Comparison of ENCODE assay signal across 8 mouse cellular contexts in the genomic region with DNA sequence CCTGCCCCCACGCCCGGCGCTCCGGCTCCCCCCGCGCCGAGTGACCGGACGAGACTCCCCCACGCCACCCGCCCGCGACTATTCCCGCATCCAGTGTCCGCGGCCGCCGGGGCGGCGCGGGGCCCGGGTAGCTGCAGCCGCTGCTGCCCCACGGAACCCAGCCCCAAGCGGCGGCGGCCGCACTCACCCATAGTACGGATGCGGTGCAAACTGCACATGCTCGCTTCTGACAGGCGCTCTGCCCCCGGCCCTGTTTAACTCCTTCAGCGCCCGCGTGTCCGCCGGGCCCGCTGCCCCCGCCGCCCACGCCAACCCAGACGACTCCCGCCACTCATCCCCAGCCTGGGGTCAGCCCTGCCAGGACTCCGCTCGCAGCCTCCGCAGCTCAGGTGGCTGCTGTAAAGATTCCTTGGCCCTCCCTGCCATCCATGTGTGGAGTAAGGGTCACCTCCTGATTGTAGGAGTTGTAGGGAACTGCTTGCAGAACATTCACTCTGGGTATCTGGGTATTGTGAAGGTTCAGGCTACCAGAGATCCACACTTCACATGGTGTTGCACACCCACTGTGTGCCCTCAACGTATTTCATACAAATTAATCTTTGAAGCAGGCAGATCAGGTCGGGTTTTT. TPM values are rescaled to one million over a fixed set of nuclear protein-coding genes. Genes with fewer than 3 reads are reported as not detected.
DNase-seq lines count a peak whose midpoint lies in the region; ATAC-seq and TF ChIP-seq lines count a peak whose summit lies in the region.

Tmem229b (minus strand) TSS at position 502 of the 628 bp plus-strand sequence.

- WGBS in kidney, adult 2 months: 5% methylated on average over 49 of the region's 49 CpGs
- WGBS in midbrain, embryonic 16.5 days: 1% methylated on average over 38 of the region's 49 CpGs
- 2% methylated on average over 49 of the region's 49 CpGs for WGBS in stomach, embryonic 15.5 days

- peak within 1 kb of the TSS; percentile 78 for H3K4me3 ChIP-seq in cortical plate, adult 2 months (ENCODE audit: insufficient read depth, low read length)
- peak within 1 kb of the TSS; percentile 65 for H3K4me3 ChIP-seq in kidney, adult 2 months (ENCODE audit: insufficient read depth, low read depth, low read length)
- peak within 1 kb of the TSS; percentile 94 for H3K4me3 ChIP-seq in midbrain, embryonic 16.5 days (ENCODE audit: low read depth, low read length)
- H3K4me3 ChIP-seq in stomach, embryonic 15.5 days (replicated peaks): peak within 1 kb of the TSS; percentile 86

- DNase-seq in layer of hippocampus, adult 11-12 months (ENCODE audit: low spot score): peak; percentile 63
- no peak for DNase-seq in layer of hippocampus, adult 9-10 months (ENCODE audit: low spot score)
- DNase-seq in gastrocnemius, postnatal 4 days (ENCODE audit: low spot score in 2 of 2): peak; percentile 24 to 58
- peak; percentile 41 for DNase-seq in kidney, adult 2 months
- peak; percentile 38 for DNase-seq in liver

- H3K9ac ChIP-seq in midbrain, embryonic 16.5 days (ENCODE audit: low read depth, low read length): peak within 1 kb of the TSS; percentile 93
- peak within 1 kb of the TSS; percentile 46 for H3K9ac ChIP-seq in stomach, embryonic 15.5 days

- peak within 1 kb of the TSS; percentile 88 for H3K4me2 ChIP-seq in midbrain, embryonic 16.5 days (ENCODE audit: low read length)
- H3K4me2 ChIP-seq in stomach, embryonic 15.5 days: peak within 1 kb of the TSS; percentile 94

- H3K36me3 ChIP-seq in kidney, adult 2 months (ENCODE audit: control insufficient read depth, insufficient read depth, low read length): no peaks in the 10 kb centered on the region
- no peaks in the 10 kb centered on the region for H3K36me3 ChIP-seq in midbrain, embryonic 16.5 days (ENCODE audit: control insufficient read depth, insufficient read depth, low read length)
- no peaks in the 10 kb centered on the region for H3K36me3 ChIP-seq in stomach, embryonic 15.5 days

- ATAC-seq in midbrain, embryonic 16.5 days: peak; percentile 95
- peak; percentile 73 for ATAC-seq in stomach, embryonic 15.5 days (ENCODE audit: insufficient read depth, low FRiP score, low read depth)

- TF ChIP-seq POLR2A in cortical plate, adult 2 months (IDR thresholded peaks at IDR 0.05; ENCODE audit: extremely low read depth, insufficient read depth, low read length): no peak
- no peak for TF ChIP-seq POLR2A in kidney, adult 2 months (IDR thresholded peaks at IDR 0.05; ENCODE audit: low read depth, low read length)

- no peaks in the 10 kb centered on the region for H3K9me3 ChIP-seq in midbrain, embryonic 16.5 days (replicated peaks; ENCODE audit: control insufficient read depth, low read length, poor library complexity, severe bottlenecking)
- H3K9me3 ChIP-seq in stomach, embryonic 15.5 days: no peaks in the 10 kb centered on the region

- peak within 1 kb of the TSS; percentile 94 for H3K27ac ChIP-seq in cortical plate, adult 2 months (ENCODE audit: insufficient read depth, low read length)
- H3K27ac ChIP-seq in kidney, adult 2 months (ENCODE audit: insufficient read depth, low read depth, low read length): no peak within 1 kb of the TSS
- peak within 1 kb of the TSS; percentile 92 for H3K27ac ChIP-seq in midbrain, embryonic 16.5 days (ENCODE audit: low read length)
- 0 out of 2 replicates have a peak within 1 kb of the TSS, but pooled peaks have one; percentile 32 for H3K27ac ChIP-seq in stomach, embryonic 15.5 days

- no peaks in the 10 kb centered on the region for H3K27me3 ChIP-seq in kidney, adult 2 months (replicated peaks; ENCODE audit: control insufficient read depth, insufficient read depth, low read length)
- no peaks in the 10 kb centered on the region for H3K27me3 ChIP-seq in midbrain, embryonic 16.5 days (ENCODE audit: control insufficient read depth, insufficient read depth, low read depth, low read length)
- H3K27me3 ChIP-seq in stomach, embryonic 15.5 days (replicated peaks): 0 out of 2 replicates have a peak, but pooled peaks cover 8% of the 10 kb centered on the region

- H3K4me1 ChIP-seq in cortical plate, adult 2 months (ENCODE audit: control insufficient read depth, insufficient read depth, low read length): peaks cover 3% of the 10 kb centered on the region; the same call in 1 of the 2 replicates
- no peaks in the 10 kb centered on the region for H3K4me1 ChIP-seq in kidney, adult 2 months (ENCODE audit: control insufficient read depth, insufficient read depth, low read length)
- H3K4me1 ChIP-seq in midbrain, embryonic 16.5 days (ENCODE audit: control insufficient read depth, insufficient read depth, low read length): peaks cover 17% of the 10 kb centered on the region
- H3K4me1 ChIP-seq in stomach, embryonic 15.5 days: peaks cover 11% of the 10 kb centered on the region; the same call in 1 of the 2 replicates

- no peak for TF ChIP-seq CTCF in cortical plate, adult 2 months (IDR thresholded peaks at IDR 0.05; ENCODE audit: extremely low read depth, insufficient read depth, low read length)
- no peak for TF ChIP-seq CTCF in kidney, adult 2 months (conservative IDR thresholded peaks at IDR 0.05; ENCODE audit: insufficient read depth, insufficient read length, low read depth, low read length)

RNA-seq across cellular contexts. Expression of gene Tmem229b, which starts in this region (rescaled TPM):
- polyA plus RNA-seq in cortical plate, adult 2 months (2012; rRNA removed): 20.9 and 21.5 TPM in 2 replicates
- 1 to 10 TPM; 7.7 to 8.0 TPM for total RNA-seq in gastrocnemius, postnatal 4 days (2021)
- 5.3 and 7.4 TPM in 2 replicates for polyA plus RNA-seq in kidney, adult 2 months (2012; rRNA removed)
- 74.7 and 79.8 TPM in 2 replicates for polyA plus RNA-seq in midbrain, embryonic 16.5 days (2015; fragmentation: Nextera tagmentation; extraction: Ambion mirVana)
- 6.1 and 6.5 TPM in 2 replicates for polyA plus RNA-seq in stomach, embryonic 15.5 days (2015; fragmentation: Nextera tagmentation; extraction: Ambion mirVana)
